Mouse (Mus musculus) limb, embryonic 14.5 days (tissue): ENCODE data around the gene Ccdc180. TPM values are rescaled to one million over a fixed set of nuclear protein-coding genes. Genes with fewer than 3 reads are reported as not detected.

Experiments used
- ATAC-seq: fragments of 200-750 bp; cut with Nextera tagmentation; 2 replicates; pipeline ENCODE4 v1.8.0; 2017; ENCODE audit warnings: low read depth, moderate number of reproducible peaks, moderate TSS enrichment; ENCODE audit not compliant: low FRiP score
- DNase-seq: peaks from one replicate; pipeline ENCODE4 v3.0.0-alpha.2; 2015; ENCODE audit warnings: low spot score
- H3K27ac ChIP-seq: fragments of 300-500 bp; sonication (generic); replicated peaks from 2 replicates; pipeline ENCODE4 v1.5.1; 2014; ENCODE audit warnings: low read depth, mild to moderate bottlenecking, low read length, moderate library complexity, mixed read lengths
- H3K27me3 ChIP-seq: fragments of 300-500 bp; sonication (generic); 2 replicates; pipeline ENCODE4 v1.6.1; 2014; ENCODE audit warnings: low read length, mixed read lengths; ENCODE audit not compliant: control insufficient read depth, insufficient read depth
- H3K36me3 ChIP-seq: fragments of 300-500 bp; sonication (generic); 2 replicates; pipeline ENCODE4 v1.6.1; 2014; ENCODE audit warnings: mild to moderate bottlenecking, low read length, moderate library complexity, mixed read lengths; ENCODE audit not compliant: control insufficient read depth, insufficient read depth
- H3K4me1 ChIP-seq: fragments of 300-500 bp; sonication (generic); 2 replicates; pipeline ENCODE4 v1.6.1; 2014; ENCODE audit warnings: antibody characterized with exemption, low read length, mixed read lengths; ENCODE audit not compliant: control insufficient read depth, insufficient read depth
- H3K4me2 ChIP-seq: fragments of 300-500 bp; sonication (generic); replicated peaks from 2 replicates; pipeline ENCODE4 v1.6.1; 2014; ENCODE audit warnings: low read depth, mild to moderate bottlenecking, low read length, moderate library complexity; ENCODE audit not compliant: severe bottlenecking
- H3K4me3 ChIP-seq: fragments of 300-500 bp; sonication (generic); replicated peaks from 2 replicates; pipeline ENCODE4 v1.5.1; 2014; ENCODE audit warnings: low read length
- H3K9ac ChIP-seq: fragments of 300-500 bp; sonication (generic); 2 replicates; pipeline ENCODE4 v1.6.1; 2014; ENCODE audit warnings: mild to moderate bottlenecking, low read depth, low read length, moderate library complexity; ENCODE audit not compliant: severe bottlenecking
- H3K9me3 ChIP-seq: fragments of 300-500 bp; sonication (generic); 2 replicates; pipeline ENCODE4 v1.6.1; 2016; ENCODE audit warnings: low read length; ENCODE audit not compliant: control insufficient read depth
- POLR2A ChIP-seq: fragments of 200-500 bp; IDR thresholded peaks from 2 replicates; pipeline ENCODE4 v1.8.0; 2012; ENCODE audit warnings: inconsistent platforms, mild to moderate bottlenecking, moderate library complexity, borderline replicate concordance; ENCODE audit not compliant: insufficient read depth, insufficient read length; ENCODE audit errors: extremely low read depth
- WGBS: fragments of 180-500 bp; shearing (Covaris S2); extraction: QIAGEN DNeasy Blood & Tissue Kit; methylation state at CpG from one replicate; pipeline ENCODE4 v1.1.7; 2014; 5-methylcytosine and 5-hydroxymethylcytosine counted together
- polyA plus RNA-seq, 2 experiments: library from polyadenylated mRNA; depleted of rRNA in 1 of 2; stranded (reverse) in 1 of 2; unstranded in 1 of 2; fragments of >200 nt; fragmentation: Nextera tagmentation in 1 of 2; extraction: Ambion mirVana in 1 of 2; gene quantifications; 2 replicates each; pipeline versions ENCODE4 v1.2.1 to v1.2.3; 2012 to 2014

Ccdc180 gene
- polyA plus RNA-seq (2012; rRNA removed) (0.01 and 0.03 TPM in 2 replicates), polyA plus RNA-seq (2014; fragmentation: Nextera tagmentation; extraction: Ambion mirVana) (0.04 and 0.07 TPM in 2 replicates)

DNA sequence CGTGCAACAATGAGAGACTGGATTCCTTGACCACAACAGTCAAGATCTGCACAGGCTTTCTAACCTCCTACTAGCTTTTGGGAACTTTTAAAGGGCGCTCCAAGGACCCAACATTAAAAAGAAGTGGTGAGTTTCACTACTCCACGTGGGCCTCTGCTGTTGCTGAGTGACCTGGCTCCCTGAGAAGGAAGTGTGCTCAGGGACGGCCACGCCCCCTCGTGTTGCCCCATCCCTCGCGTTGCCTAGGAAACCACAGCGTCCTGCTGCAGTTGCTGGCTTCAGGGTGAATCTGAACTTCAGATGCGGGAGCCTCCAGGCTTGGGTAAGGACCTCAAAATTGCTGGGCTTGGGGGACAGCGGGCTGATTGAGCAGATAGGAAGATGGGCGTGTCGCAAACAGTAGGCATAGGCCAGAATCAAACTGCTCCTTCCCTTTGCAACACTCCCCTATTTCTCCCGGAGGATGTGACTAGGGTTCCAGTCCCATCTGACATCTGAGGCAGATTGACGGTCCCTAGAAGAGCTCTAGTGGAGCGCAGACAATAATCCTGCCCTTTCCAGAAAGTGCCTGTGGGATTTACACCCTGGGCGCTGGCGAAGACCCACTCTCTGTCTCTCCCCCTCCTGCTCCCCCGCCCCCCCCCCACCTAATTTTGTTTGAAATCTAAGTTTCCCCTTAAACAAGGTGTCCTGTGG is at the start of gene Ccdc180:
TSS of gene Ccdc180 (plus strand) at position 238 of the 696 bp plus-strand sequence.
- peak within 1 kb of the TSS; percentile 23; the same call in 1 of the 2 replicates for H3K4me2 ChIP-seq
- no peak for TF ChIP-seq POLR2A
- 0 out of 2 replicates have a peak, but pooled peaks have one; percentile 57 for ATAC-seq

DNA sequence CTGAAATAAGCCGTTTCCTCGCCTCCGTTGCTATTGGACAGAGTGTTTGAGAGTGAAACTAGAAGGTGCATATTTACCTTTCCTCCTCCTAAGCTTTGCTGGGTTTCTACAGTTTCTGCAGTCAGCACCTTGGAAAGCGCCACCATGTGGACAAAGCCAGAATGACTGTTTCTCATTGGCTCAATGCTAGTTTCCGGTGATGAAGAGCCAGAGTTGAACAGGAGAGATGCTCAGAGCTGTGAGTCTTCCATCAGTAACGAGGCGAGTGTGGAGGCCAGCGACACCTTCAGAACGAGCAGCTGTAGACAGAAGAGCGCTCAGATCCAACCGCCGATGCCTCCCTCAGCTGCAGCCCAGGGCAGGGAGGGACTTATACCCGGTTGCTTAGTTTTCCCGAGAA is 45.7 kb upstream of the Ccdc180 start:
- no peak overlapping the region for H3K9ac ChIP-seq
- H3K27ac ChIP-seq: no peak overlapping the region
- H3K4me2 ChIP-seq: no peak overlapping the region
- WGBS: 43% methylated on average over 14 of the region's 14 CpGs
- 0 out of 2 replicates have a peak, but pooled peaks cover 11% of the 10 kb centered on the region for H3K27me3 ChIP-seq
- H3K4me3 ChIP-seq: no peak overlapping the region
- no peak for TF ChIP-seq POLR2A
- peaks cover 13% of the 10 kb centered on the region for H3K4me1 ChIP-seq
- ATAC-seq (no peak), DNase-seq (peak; percentile 44)
- H3K9me3 ChIP-seq: no peaks in the 10 kb centered on the region
- H3K36me3 ChIP-seq: no peaks in the 10 kb centered on the region

More for the DNA sequence above, at the start of gene Ccdc180:
- no peaks in the 10 kb centered on the region for H3K36me3 ChIP-seq
- peaks cover 10% of the 10 kb centered on the region for H3K4me1 ChIP-seq
- peak; percentile 67 for DNase-seq
- H3K27ac ChIP-seq: no peak within 1 kb of the TSS
- H3K9me3 ChIP-seq: no peaks in the 10 kb centered on the region
- no peak within 1 kb of the TSS for H3K9ac ChIP-seq
- 16% methylated on average over 19 of the region's 19 CpGs for WGBS
- H3K27me3 ChIP-seq: no peaks in the 10 kb centered on the region
- no peak within 1 kb of the TSS; the same call in 1 of the 2 replicates for H3K4me3 ChIP-seq

- H3K9me3 ChIP-seq: no peaks in the 10 kb centered on the region
- no peak for ATAC-seq
- H3K36me3 ChIP-seq: no peaks in the 10 kb centered on the region
- no peak overlapping the region for H3K4me2 ChIP-seq
- H3K4me3 ChIP-seq: no peak overlapping the region
- DNase-seq: no peak
- H3K27me3 ChIP-seq: 0 out of 2 replicates have a peak, but pooled peaks cover 11% of the 10 kb centered on the region
- no peak for TF ChIP-seq POLR2A
- H3K9ac ChIP-seq: no peak overlapping the region
- peaks cover 14% of the 10 kb centered on the region for H3K4me1 ChIP-seq
- WGBS: 95% methylated on average over 2 of the region's 2 CpGs
- H3K27ac ChIP-seq: no peak overlapping the region
Measured at GRCm38 (mm10) chr4:45846263-45846662, 43.8 kb upstream of the Ccdc180 start.

DNA sequence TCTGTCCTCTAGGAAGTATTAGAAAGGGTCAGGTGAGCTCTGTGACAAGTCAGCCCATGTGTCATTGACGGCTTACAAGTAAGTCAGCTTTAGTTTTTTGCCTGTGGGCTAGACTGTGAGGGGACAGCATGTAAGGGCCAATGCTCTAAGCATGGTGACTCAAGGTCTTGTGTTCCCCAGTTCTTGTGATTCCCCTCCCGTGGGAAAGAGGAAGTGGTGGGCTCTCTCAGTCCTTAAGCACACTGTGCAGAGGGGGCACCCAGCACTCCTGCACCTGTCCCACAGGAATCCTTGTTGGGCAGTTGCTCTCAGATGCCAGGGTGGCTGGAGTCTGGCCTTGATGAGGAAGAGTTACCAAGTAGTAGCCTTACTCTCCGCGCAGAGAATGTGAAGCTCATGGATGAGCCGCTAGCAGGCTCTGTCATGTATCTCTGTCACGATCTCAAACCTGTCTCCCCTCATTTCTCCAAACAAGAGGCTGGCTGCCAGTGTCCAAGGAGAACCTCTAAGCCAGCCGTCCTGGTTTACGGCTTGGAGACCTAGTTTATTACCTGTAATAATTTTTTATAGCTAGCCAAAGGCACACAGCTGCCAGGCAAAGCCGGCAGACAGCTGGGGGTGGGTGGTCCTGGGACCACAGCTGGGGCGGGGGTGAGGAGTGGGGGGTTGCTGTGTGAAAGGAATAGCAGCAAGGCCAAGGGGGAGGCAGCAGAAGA is 41.8 kb upstream of the Ccdc180 start, which contains the start of gene Stra6l:
TSS of gene Stra6l (plus strand) at position 556 of the 716 bp plus-strand sequence.
- peak within 1 kb of the TSS; percentile 32 for H3K4me2 ChIP-seq
- no peak for TF ChIP-seq POLR2A
- 0 out of 2 replicates have a peak, but pooled peaks cover 11% of the 10 kb centered on the region for H3K27me3 ChIP-seq
- H3K27ac ChIP-seq: no peak within 1 kb of the TSS
- H3K4me3 ChIP-seq: 0 out of 2 replicates have a peak within 1 kb of the TSS, but pooled peaks have one; percentile 2
- WGBS: 13% methylated on average over 10 of the region's 10 CpGs
- H3K9me3 ChIP-seq: no peaks in the 10 kb centered on the region
- no peaks in the 10 kb centered on the region for H3K36me3 ChIP-seq
- peaks cover 14% of the 10 kb centered on the region for H3K4me1 ChIP-seq
- DNase-seq (no peak), ATAC-seq (peak; percentile 62; the same call in 1 of the 2 replicates)
- no peak within 1 kb of the TSS for H3K9ac ChIP-seq

GRCm38 (mm10) chr4:45848825-45849156 is 41.3 kb upstream of the Ccdc180 start:
- WGBS: 17% methylated on average over 10 of the region's 10 CpGs
- no peak for ATAC-seq
- Histone ChIP-seq H3K9me3 (no peaks in the 10 kb centered on the region), H3K4me2 (peak overlapping the region; percentile 32), H3K36me3 (no peaks in the 10 kb centered on the region), H3K27me3 (0 out of 2 replicates have a peak, but pooled peaks cover 11% of the 10 kb centered on the region), H3K4me1 (peaks cover 14% of the 10 kb centered on the region), H3K27ac (no peak overlapping the region), H3K9ac (no peak overlapping the region), H3K4me3 (0 out of 2 replicates have a peak overlapping the region, but pooled peaks have one; percentile 2)
- no peak for TF ChIP-seq POLR2A
- DNase-seq: no peak
